In genomic region chr2:125507893-125508292, GRCm38 (mm10) we compare ENCODE assay signal across 8 mouse cellular contexts. TPM values are rescaled to one million over a fixed set of nuclear protein-coding genes. Genes with fewer than 3 reads are reported as not detected.
DNase-seq lines count a peak whose midpoint lies in the region; ATAC-seq and TF ChIP-seq lines count a peak whose summit lies in the region.

TSS of gene Fbn1 (minus strand) at chr2:125507993.

- ATAC-seq in forebrain, embryonic 13.5 days, result no peak
- ATAC-seq in hindbrain, embryonic 11.5 days (ENCODE audit: low FRiP score), result no peak
- ATAC-seq in midbrain, postnatal 0 days (ENCODE audit: low FRiP score), result no peak

- intact Hi-C loops in left cerebral cortex, postnatal 36 days (cut with DNase I), result no loop called here

- no peaks in the 10 kb centered on the region for H3K36me3 ChIP-seq in forebrain, embryonic 13.5 days (ENCODE audit: poor library complexity, severe bottlenecking)
- no peaks in the 10 kb centered on the region for H3K36me3 ChIP-seq in hindbrain, embryonic 11.5 days (ENCODE audit: control insufficient read depth, insufficient read depth, low read length)
- H3K36me3 ChIP-seq in midbrain, postnatal 0 days (ENCODE audit: insufficient read depth, low read length), result no peaks in the 10 kb centered on the region

- H3K9me3 ChIP-seq in forebrain, embryonic 13.5 days (replicated peaks), result no peaks in the 10 kb centered on the region
- H3K9me3 ChIP-seq in hindbrain, embryonic 11.5 days (ENCODE audit: control insufficient read depth, low read length), result no peaks in the 10 kb centered on the region
- H3K9me3 ChIP-seq in midbrain, postnatal 0 days (ENCODE audit: low read length), result no peaks in the 10 kb centered on the region

- WGBS in forebrain, embryonic 13.5 days, result 81% methylated on average over 4 of the region's 4 CpGs
- 84% methylated on average over 4 of the region's 4 CpGs for WGBS in hindbrain, embryonic 11.5 days
- 84% methylated on average over 4 of the region's 4 CpGs for WGBS in midbrain, postnatal 0 days

- peak within 1 kb of the TSS; percentile 98 for H3K4me2 ChIP-seq in forebrain, embryonic 13.5 days
- H3K4me2 ChIP-seq in hindbrain, embryonic 11.5 days (replicated peaks; ENCODE audit: low read depth, low read length), result peak within 1 kb of the TSS; percentile 97
- H3K4me2 ChIP-seq in midbrain, postnatal 0 days (ENCODE audit: low read depth, low read length, poor library complexity, severe bottlenecking), result peak within 1 kb of the TSS; percentile 85

- peaks cover 9% of the 10 kb centered on the region; the same call in 1 of the 2 replicates for H3K27me3 ChIP-seq in forebrain, embryonic 13.5 days
- H3K27me3 ChIP-seq in hindbrain, embryonic 11.5 days (ENCODE audit: control insufficient read depth, insufficient read depth, low read length), result peaks cover 2% of the 10 kb centered on the region; the same call in 1 of the 2 replicates
- H3K27me3 ChIP-seq in midbrain, postnatal 0 days (ENCODE audit: insufficient read depth, low read length), result no peaks in the 10 kb centered on the region

- peak within 1 kb of the TSS; percentile 78 for H3K9ac ChIP-seq in forebrain, embryonic 13.5 days
- peak within 1 kb of the TSS; percentile 50; the same call in 1 of the 2 replicates for H3K9ac ChIP-seq in hindbrain, embryonic 11.5 days (ENCODE audit: low read depth, low read length)
- H3K9ac ChIP-seq in midbrain, postnatal 0 days (replicated peaks; ENCODE audit: low read length, poor library complexity, severe bottlenecking), result peak within 1 kb of the TSS; percentile 77

- no peak within 1 kb of the TSS for H3K27ac ChIP-seq in forebrain, embryonic 13.5 days
- H3K27ac ChIP-seq in hindbrain, embryonic 11.5 days (ENCODE audit: low read depth, low read length), result no peak within 1 kb of the TSS
- H3K27ac ChIP-seq in midbrain, postnatal 0 days (ENCODE audit: low read depth, low read length), result peak within 1 kb of the TSS; percentile 70

- peak within 1 kb of the TSS; percentile 70 for H3K4me3 ChIP-seq in forebrain, embryonic 13.5 days
- H3K4me3 ChIP-seq in hindbrain, embryonic 11.5 days (ENCODE audit: low read depth, low read length), result peak within 1 kb of the TSS; percentile 50
- H3K4me3 ChIP-seq in midbrain, postnatal 0 days (ENCODE audit: low read depth, low read length), result peak within 1 kb of the TSS; percentile 75

- DNase-seq in layer of hippocampus, postnatal 10 days (ENCODE audit: low spot score in 2 of 2), result no peak
- no peak for DNase-seq in layer of hippocampus, postnatal 25 days (ENCODE audit: extremely low spot score in 1 of 2, low spot score in 1 of 2)
- no peak for DNase-seq in hindbrain, embryonic 11.5 days (ENCODE audit: low spot score)
- DNase-seq in midbrain, postnatal 0 days (ENCODE audit: low spot score), result no peak
- no peak for DNase-seq in cerebellum, adult 11 months
- DNase-seq in spleen, postnatal 4 days (ENCODE audit: low spot score in 2 of 2), result no peak
- no peak for DNase-seq in left cerebral cortex, postnatal 36 days (ENCODE audit: low spot score in 2 of 2)

- no peak for TF ChIP-seq CTCF in midbrain, postnatal 0 days (IDR thresholded peaks at IDR 0.05)

- peaks cover 16% of the 10 kb centered on the region for H3K4me1 ChIP-seq in forebrain, embryonic 13.5 days
- no peaks in the 10 kb centered on the region for H3K4me1 ChIP-seq in hindbrain, embryonic 11.5 days (replicated peaks; ENCODE audit: control insufficient read depth, insufficient read depth, low read length)
- H3K4me1 ChIP-seq in midbrain, postnatal 0 days (ENCODE audit: insufficient read depth, low read length), result no peaks in the 10 kb centered on the region

RNA-seq across cellular contexts. Expression of gene Fbn1, which starts in this region (rescaled TPM):
- 10 to 100 TPM; 10.3 to 13.2 TPM for total RNA-seq in layer of hippocampus, postnatal 10 days (2021)
- total RNA-seq in layer of hippocampus, postnatal 25 days (2021), result 10 to 100 TPM in 1 of 2 experiments, 1 to 10 TPM in 1; 7.9 to 10.5 TPM
- 1.7 and 1.8 TPM in 2 replicates for polyA plus RNA-seq in forebrain, embryonic 13.5 days (2015; fragmentation: Nextera tagmentation; extraction: Ambion mirVana)
- polyA plus RNA-seq in hindbrain, embryonic 11.5 days (2014; fragmentation: Nextera tagmentation; extraction: Ambion mirVana), result 8.7 and 12.3 TPM in 2 replicates
- total RNA-seq in midbrain, postnatal 0 days (2014; rRNA removed), result 18.4 and 20.1 TPM in 2 replicates
- 1.4 and 1.6 TPM in 2 replicates for polyA plus RNA-seq in midbrain, postnatal 0 days (2015; fragmentation: Nextera tagmentation; extraction: Ambion mirVana)
- total RNA-seq in left cerebral cortex, postnatal 36 days (2021), result 1 to 10 TPM; 3.7 to 6.7 TPM
